Mouse (Mus musculus) lung, embryonic 15.5 days (tissue): ENCODE measurements around the gene Tmem30c. TPM values are rescaled to one million over a fixed set of nuclear protein-coding genes. Genes with fewer than 3 reads are reported as not detected.

Experiments used
- ATAC-seq: fragments of 200-750 bp; cut with Nextera tagmentation; 2 replicates; pipeline ENCODE4 v1.8.0; 2017; ENCODE audit warnings: moderate number of reproducible peaks, borderline replicate concordance; ENCODE audit not compliant: low FRiP score, low TSS enrichment; ENCODE audit errors: extremely low read depth
- H3K27ac ChIP-seq: fragments of 300-500 bp; sonication (generic); 2 replicates; pipeline ENCODE4 v1.5.1; 2015; ENCODE audit warnings: moderate library complexity, mild to moderate bottlenecking, inconsistent platforms
- H3K27me3 ChIP-seq: fragments of 300-500 bp; sonication (generic); 2 replicates; pipeline ENCODE4 v1.6.1; 2015; ENCODE audit warnings: inconsistent platforms
- H3K36me3 ChIP-seq: fragments of 300-500 bp; sonication (generic); 2 replicates; pipeline ENCODE4 v1.6.1; 2015; ENCODE audit warnings: inconsistent platforms
- H3K4me1 ChIP-seq: fragments of 300-500 bp; sonication (generic); 2 replicates; pipeline ENCODE4 v1.6.1; 2015; ENCODE audit warnings: inconsistent platforms
- H3K4me2 ChIP-seq: fragments of 300-500 bp; sonication (generic); 2 replicates; pipeline ENCODE4 v1.6.1; 2015; ENCODE audit warnings: inconsistent platforms, mild to moderate bottlenecking, moderate library complexity
- H3K4me3 ChIP-seq: fragments of 300-500 bp; sonication (generic); 2 replicates; pipeline ENCODE4 v1.5.1; 2015; ENCODE audit warnings: mild to moderate bottlenecking, inconsistent platforms
- H3K9ac ChIP-seq: fragments of 300-500 bp; sonication (generic); 2 replicates; pipeline ENCODE4 v1.6.1; 2015; ENCODE audit warnings: inconsistent platforms
- H3K9me3 ChIP-seq: fragments of 300-500 bp; sonication (generic); 2 replicates; pipeline ENCODE4 v1.6.1; 2016; ENCODE audit warnings: inconsistent platforms
- WGBS: fragments of 180-500 bp; shearing (Covaris S2); methylation state at CpG from one replicate; pipeline ENCODE4 v1.1.7; 2015; 5-methylcytosine and 5-hydroxymethylcytosine counted together
- polyA plus RNA-seq: library from polyadenylated mRNA; unstranded; fragments of >200 nt; fragmentation: Nextera tagmentation; extraction: Ambion mirVana; gene quantifications from 2 replicates; pipeline ENCODE4 v1.2.1, GENCODE M21; 2015

The Tmem30c gene
- polyA plus RNA-seq, 1 experiment from 2014 or later = not detected

- no peak overlapping the region for H3K9ac ChIP-seq
- no peak overlapping the region for H3K4me3 ChIP-seq
- no peak overlapping the region for H3K27ac ChIP-seq
- 91% methylated on average over 5 of the region's 5 CpGs for WGBS
- ATAC-seq = no peak
- no peaks in the 10 kb centered on the region for H3K27me3 ChIP-seq
- no peaks in the 10 kb centered on the region for H3K4me1 ChIP-seq
- no peaks in the 10 kb centered on the region for H3K9me3 ChIP-seq
- no peaks in the 10 kb centered on the region for H3K36me3 ChIP-seq
- H3K4me2 ChIP-seq = no peak overlapping the region
Observed at GRCm38 (mm10) chr16:57291696-57292095, 969 bp downstream of the Tmem30c start.

GRCm38 (mm10) chr16:57281417-57281816 lies 11.2 kb downstream of the Tmem30c start:
- Histone ChIP-seq H3K4me1 (no peaks in the 10 kb centered on the region), H3K36me3 (no peaks in the 10 kb centered on the region), H3K27ac (no peak overlapping the region), H3K9ac (no peak overlapping the region), H3K4me2 (no peak overlapping the region), H3K9me3 (no peaks in the 10 kb centered on the region), H3K27me3 (no peaks in the 10 kb centered on the region), H3K4me3 (no peak overlapping the region)
- ATAC-seq = no peak
- WGBS = 88% methylated on average over 8 of the region's 8 CpGs

DNA sequence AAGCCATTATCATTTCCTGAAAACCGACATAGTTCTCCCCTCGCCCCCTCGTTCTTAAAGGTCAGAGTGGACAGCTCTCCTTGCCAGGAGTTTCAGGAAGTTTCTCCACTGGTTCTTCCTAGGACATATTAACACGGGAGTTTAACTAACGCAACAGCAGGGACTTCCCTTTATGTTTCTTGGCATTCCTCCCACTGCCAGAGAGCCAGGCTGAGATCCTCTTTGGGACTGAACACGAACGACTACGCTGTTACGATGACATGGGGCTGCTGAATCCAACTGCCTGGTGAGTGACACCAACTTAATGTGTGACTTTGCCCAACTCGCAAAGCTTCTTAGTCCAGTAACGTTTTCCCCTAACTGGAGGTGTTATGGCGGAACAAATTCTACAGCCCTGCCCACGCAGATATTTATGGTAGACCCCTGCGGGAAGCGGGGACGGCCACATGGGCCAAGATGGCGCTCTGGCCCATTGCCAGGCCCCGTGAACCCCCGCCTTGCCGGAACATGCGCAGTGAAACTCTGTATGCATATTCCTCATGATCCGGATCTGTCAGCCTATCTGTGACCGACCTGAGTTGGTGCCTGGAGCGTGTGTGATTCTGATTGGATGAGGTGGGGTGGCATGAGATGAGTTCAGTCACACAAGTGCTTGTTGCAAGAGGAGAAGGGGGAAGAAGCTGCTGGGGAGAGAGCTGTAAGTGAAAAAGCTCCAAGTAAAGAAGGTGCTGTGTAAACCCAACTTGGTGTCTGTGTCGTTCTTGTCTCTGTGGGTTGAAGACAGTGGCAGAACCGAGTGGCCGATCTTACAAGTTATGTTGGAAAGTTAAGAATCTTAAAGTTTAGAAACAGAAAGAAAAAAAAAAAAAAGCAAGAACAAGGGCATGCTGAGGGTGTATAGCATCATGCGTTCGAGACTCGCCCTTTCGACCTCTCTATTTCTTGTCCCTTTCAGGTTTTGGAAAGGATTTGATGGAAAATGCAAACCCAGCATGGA lies 12.1 kb downstream of the Tmem30c start:
- H3K9me3 ChIP-seq = no peaks in the 10 kb centered on the region
- no peaks in the 10 kb centered on the region for H3K4me1 ChIP-seq
- no peak for ATAC-seq

DNA sequence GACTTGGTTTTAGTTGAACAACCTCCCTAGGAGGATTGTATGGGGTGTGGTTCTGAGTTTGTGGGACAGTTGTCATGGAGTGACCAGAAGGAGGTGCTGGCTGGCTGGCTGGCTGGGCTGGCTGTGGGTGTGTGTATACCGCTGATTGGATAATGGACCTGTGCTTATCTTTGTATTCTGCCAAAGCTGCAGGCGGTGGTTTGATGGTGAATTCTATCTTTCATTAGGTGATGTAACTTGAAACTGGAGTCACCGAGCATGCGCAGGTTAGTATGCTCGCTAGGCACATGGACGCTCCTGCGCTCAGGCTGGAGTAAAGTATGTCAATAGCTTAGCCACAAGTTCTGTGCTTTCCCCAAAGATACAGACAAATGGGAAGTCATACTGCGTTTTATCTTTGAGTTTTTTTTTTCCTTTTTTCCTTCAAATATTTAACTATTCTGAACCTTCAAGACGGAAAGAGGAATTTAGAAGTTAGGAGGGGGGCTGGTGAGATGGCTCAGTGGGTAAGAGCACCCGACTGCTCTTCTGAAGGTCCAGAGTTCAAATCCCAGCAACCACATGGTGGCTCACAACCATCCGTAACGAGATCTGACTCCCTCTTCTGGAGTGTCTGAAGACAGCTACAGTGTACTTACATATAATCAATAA lies 13.6 kb downstream of the Tmem30c start:
- Histone ChIP-seq H3K27me3 (no peaks in the 10 kb centered on the region), H3K9me3 (no peaks in the 10 kb centered on the region), H3K4me1 (no peaks in the 10 kb centered on the region), H3K9ac (no peak overlapping the region), H3K27ac (no peak overlapping the region), H3K4me3 (no peak overlapping the region), H3K4me2 (no peak overlapping the region), H3K36me3 (no peaks in the 10 kb centered on the region)
- ATAC-seq = no peak
- WGBS = 76% methylated on average over 12 of the region's 12 CpGs

More for the DNA sequence above, 12.1 kb downstream of the Tmem30c start:
- Histone ChIP-seq H3K4me3 (no peak overlapping the region), H3K27me3 (no peaks in the 10 kb centered on the region), H3K9ac (no peak overlapping the region), H3K4me2 (no peak overlapping the region), H3K36me3 (no peaks in the 10 kb centered on the region), H3K27ac (no peak overlapping the region)
- WGBS = 75% methylated on average over 31 of the region's 31 CpGs

DNA sequence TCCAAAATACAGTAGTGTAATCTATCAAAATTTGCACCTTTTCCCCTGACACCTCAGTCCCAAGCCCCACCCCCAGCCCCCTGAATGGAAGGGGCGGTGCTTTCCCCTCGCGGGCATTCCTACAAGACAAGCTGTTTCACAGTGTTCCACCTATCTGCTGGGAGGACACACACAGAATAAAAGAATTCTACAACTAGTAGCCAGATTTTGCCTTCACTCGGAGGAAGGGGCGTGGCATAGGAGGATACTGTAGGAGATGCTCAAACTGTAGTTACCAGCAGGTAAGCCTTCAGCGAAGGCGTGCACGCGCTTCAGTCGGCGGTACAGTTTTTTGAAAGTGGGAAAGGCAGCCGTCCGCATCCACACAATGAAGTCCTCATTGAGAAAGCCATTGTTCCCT lies 22.9 kb downstream of the Tmem30c start:
- no peak overlapping the region for H3K4me2 ChIP-seq
- H3K9ac ChIP-seq = no peak overlapping the region
- H3K4me1 ChIP-seq = peaks cover 6% of the 10 kb centered on the region; the same call in 1 of the 2 replicates
- 92% methylated on average over 13 of the region's 13 CpGs for WGBS
- H3K27ac ChIP-seq = no peak overlapping the region
- no peak for ATAC-seq
- H3K9me3 ChIP-seq = no peaks in the 10 kb centered on the region
- H3K27me3 ChIP-seq = no peaks in the 10 kb centered on the region
- no peak overlapping the region for H3K4me3 ChIP-seq
- H3K36me3 ChIP-seq = no peaks in the 10 kb centered on the region

DNA sequence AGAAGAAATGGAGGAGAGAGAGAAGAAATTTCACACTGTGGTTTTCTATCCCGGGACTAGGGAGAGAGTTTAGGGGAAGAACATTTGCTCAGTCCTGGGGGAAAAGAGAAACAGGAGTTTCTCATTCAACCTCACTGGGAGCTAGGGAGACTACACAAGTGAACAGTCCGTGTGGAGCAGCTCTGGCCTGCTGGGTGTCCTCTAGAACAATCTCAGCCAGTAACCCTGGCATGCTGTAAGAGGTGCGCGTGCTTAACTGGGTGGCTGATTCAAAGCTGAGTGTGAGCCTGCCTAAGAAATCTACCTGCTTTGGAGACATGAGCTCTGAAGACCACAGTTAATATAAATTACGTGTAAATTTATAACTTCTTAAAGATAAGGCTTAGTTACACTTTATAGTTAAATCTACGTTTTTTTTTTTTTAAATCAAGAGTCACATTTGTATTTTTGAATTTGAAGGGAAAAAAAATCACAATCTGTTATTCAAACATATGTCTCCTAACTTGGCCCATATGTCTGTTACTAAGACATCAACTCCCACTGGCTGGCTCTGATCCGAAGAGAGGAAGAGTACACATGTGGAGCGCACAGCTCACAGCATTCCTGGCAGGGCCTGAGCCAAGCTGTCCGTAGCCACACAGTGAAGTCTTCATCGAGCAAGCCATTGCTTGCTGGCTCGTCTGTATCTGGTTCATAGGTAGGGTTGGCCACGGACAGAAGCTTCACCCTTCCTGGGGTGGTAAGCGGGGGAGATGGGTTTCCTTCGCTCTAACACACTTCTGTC lies 24.4 kb downstream of the Tmem30c start:
- Histone ChIP-seq H3K9me3 (no peaks in the 10 kb centered on the region), H3K4me1 (peaks cover 6% of the 10 kb centered on the region; the same call in 1 of the 2 replicates), H3K4me2 (no peak overlapping the region), H3K27ac (no peak overlapping the region), H3K9ac (no peak overlapping the region), H3K36me3 (no peaks in the 10 kb centered on the region), H3K4me3 (no peak overlapping the region), H3K27me3 (no peaks in the 10 kb centered on the region)
- no peak for ATAC-seq
- 79% methylated on average over 14 of the region's 14 CpGs for WGBS

- Histone ChIP-seq H3K4me2 (no peak overlapping the region), H3K36me3 (no peaks in the 10 kb centered on the region), H3K27ac (0 out of 2 replicates have a peak overlapping the region, but pooled peaks have one; percentile 26), H3K27me3 (no peaks in the 10 kb centered on the region), H3K9me3 (no peaks in the 10 kb centered on the region), H3K9ac (no peak overlapping the region), H3K4me3 (no peak overlapping the region), H3K4me1 (peaks cover 6% of the 10 kb centered on the region; the same call in 1 of the 2 replicates)
- 0% methylated on average over 1 of the region's 1 CpGs for WGBS
- peak; percentile 71; the same call in 1 of the 2 replicates for ATAC-seq
Observed at GRCm38 (mm10) chr16:57267068-57267467, 25.6 kb downstream of the Tmem30c start.

DNA sequence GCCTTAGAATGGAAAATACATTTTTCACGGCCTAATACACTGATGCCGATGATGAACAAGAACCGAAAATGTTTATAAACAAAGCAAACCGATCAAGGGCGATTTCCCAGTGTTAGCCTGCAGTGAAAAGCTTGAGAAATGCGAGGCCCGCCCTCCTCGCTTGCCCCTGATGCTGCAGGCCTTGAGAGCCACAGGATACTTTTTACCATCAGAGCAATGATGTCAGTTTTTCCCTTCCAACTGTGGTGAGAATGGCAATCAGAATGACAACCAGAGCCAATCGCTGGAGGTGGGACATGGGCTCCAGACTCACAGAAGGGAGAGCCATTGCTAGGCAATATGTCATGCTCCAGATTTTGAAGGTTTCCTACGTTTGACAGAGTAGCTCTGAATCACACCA lies 32.5 kb downstream of the Tmem30c start:
- H3K9ac ChIP-seq = no peak overlapping the region
- 73% methylated on average over 10 of the region's 10 CpGs for WGBS
- H3K27me3 ChIP-seq = no peaks in the 10 kb centered on the region
- no peaks in the 10 kb centered on the region for H3K36me3 ChIP-seq
- H3K9me3 ChIP-seq = no peaks in the 10 kb centered on the region
- H3K4me2 ChIP-seq = no peak overlapping the region
- ATAC-seq = no peak
- no peaks in the 10 kb centered on the region for H3K4me1 ChIP-seq
- H3K27ac ChIP-seq = no peak overlapping the region
- H3K4me3 ChIP-seq = no peak overlapping the region

DNA sequence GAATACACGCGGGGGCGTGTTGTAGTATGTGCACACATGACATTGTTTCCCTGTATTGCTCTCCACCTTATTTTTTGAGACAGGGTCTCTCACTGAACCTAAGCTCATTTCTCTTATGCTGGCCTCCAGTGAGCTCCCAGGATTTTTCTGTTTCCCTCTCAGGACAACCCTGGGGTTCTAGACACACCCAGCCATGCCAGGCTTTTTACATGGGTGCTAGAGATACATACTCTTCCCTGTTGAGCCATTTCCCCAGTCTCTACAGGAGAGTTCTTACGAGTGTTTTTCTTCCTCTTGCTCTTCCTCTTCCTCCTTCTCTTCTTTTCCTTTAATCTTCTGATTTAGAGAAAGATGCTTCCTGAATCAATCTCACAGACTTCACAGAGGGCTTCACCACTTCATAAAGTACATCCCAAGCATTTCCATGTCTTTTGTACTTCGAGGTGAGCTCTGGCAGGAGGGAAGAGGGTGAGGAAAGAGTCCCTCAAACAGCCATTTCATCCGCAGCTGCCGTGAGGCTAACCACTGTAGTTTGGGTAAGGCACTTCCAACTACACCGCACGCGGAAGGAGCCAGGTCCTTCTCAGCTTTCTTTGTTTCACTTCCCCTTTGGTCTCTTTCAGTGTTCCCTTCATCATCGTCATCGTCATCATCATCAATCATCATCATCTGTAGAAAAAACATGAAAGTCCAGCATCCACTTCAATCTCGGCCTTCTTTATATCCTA lies 33.1 kb downstream of the Tmem30c start:
- no peak overlapping the region for H3K9ac ChIP-seq
- ATAC-seq = no peak

GRCm38 (mm10) chr16:57251589-57252421 lies 40.9 kb downstream of the Tmem30c start:
- H3K36me3 ChIP-seq = no peaks in the 10 kb centered on the region
- H3K27me3 ChIP-seq = no peaks in the 10 kb centered on the region
- 19% methylated on average over 7 of the region's 7 CpGs for WGBS
- H3K9ac ChIP-seq = no peak overlapping the region
- no peak overlapping the region for H3K4me2 ChIP-seq
- no peaks in the 10 kb centered on the region for H3K9me3 ChIP-seq
- no peak overlapping the region for H3K4me3 ChIP-seq
- H3K27ac ChIP-seq = peak overlapping the region; percentile 42
- H3K4me1 ChIP-seq = 0 out of 2 replicates have a peak, but pooled peaks cover 8% of the 10 kb centered on the region
- peak; percentile 73; the same call in 1 of the 2 replicates for ATAC-seq

More for the DNA sequence above, 33.1 kb downstream of the Tmem30c start:
- no peak overlapping the region for H3K4me3 ChIP-seq
- WGBS = 85% methylated on average over 13 of the region's 13 CpGs
- no peaks in the 10 kb centered on the region for H3K27me3 ChIP-seq
- no peak overlapping the region for H3K27ac ChIP-seq
- H3K36me3 ChIP-seq = no peaks in the 10 kb centered on the region
- no peak overlapping the region for H3K4me2 ChIP-seq
- H3K9me3 ChIP-seq = no peaks in the 10 kb centered on the region
- no peaks in the 10 kb centered on the region for H3K4me1 ChIP-seq
